Comparison of ENCODE assay signal across 12 mouse cellular contexts in the genomic region with DNA sequence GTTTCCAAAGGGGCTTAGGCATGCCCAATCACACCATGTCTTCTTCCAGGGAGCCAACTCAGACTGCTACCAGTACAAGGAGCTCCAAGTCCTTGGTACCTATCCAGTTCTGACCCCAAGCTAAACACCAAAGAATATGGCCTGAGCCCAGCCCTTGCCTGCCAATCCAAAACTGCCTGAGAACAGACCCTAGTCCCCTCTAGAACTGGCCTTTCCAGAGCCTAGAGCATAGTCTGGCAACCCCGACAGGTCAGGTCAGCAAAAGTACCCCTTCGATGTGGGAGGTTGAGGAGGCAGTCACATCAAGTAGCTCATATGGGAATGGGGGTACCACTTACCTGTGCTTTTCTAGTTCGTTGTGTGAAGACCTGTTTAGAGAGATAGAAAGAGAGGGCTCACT. TPM values are rescaled to one million over a fixed set of nuclear protein-coding genes. Genes with fewer than 3 reads are reported as not detected.
DNase-seq lines count a peak whose midpoint lies in the region; ATAC-seq lines count a peak whose summit lies in the region.
"Had no signal": no experiment of that assay in that cellular context is flagged by ENCODE, and none has a peak within 500 bp of the region (broad histone marks: within the 10 kb centered on the region; RNA-seq: fewer than 3 reads in every experiment).

No protein-coding gene starts in this region.

- H3K9me3 ChIP-seq in neural tube, embryonic 15.5 days (replicated peaks): no peaks in the 10 kb centered on the region
- H3K9me3 ChIP-seq: liver, embryonic 13.5 days had no signal

- DNase-seq in frontal cortex, postnatal 25 days (ENCODE audit: low spot score in 2 of 2): peak; percentile 1 to 3
- DNase-seq in frontal cortex, adult 2 months (ENCODE audit: extremely low spot score in 1 of 2, low spot score in 1 of 2): no peak
- DNase-seq in layer of hippocampus, adult 9-11 months: peak; percentile 2
- DNase-seq in layer of hippocampus, adult 8-10 months (ENCODE audit: low spot score in 2 of 2): no peak
- DNase-seq in right cerebral cortex, postnatal 25 days: peak; percentile 3
- DNase-seq in right cerebral cortex, postnatal 4 days: no peak
- no peak for DNase-seq in embryo, embryonic 10 days (ENCODE audit: low spot score)
- DNase-seq: forebrain, postnatal 0 days; liver, embryonic 13.5 days had no signal

- 85% methylated on average over 3 of the region's 3 CpGs for WGBS in neural tube, embryonic 15.5 days

- peaks cover 57% of the 10 kb centered on the region for H3K4me1 ChIP-seq in neural tube, embryonic 15.5 days

- no peak overlapping the region for H3K27ac ChIP-seq in neural tube, embryonic 15.5 days (replicated peaks)
- H3K27ac ChIP-seq: liver, embryonic 13.5 days had no signal

- H3K36me3 ChIP-seq in neural tube, embryonic 15.5 days: peaks cover 38% of the 10 kb centered on the region
- H3K36me3 ChIP-seq: liver, embryonic 13.5 days had no signal

- no peak overlapping the region for H3K4me3 ChIP-seq in neural tube, embryonic 15.5 days (replicated peaks)
- H3K4me3 ChIP-seq: liver, embryonic 13.5 days had no signal

- ATAC-seq in neural tube, embryonic 15.5 days (ENCODE audit: low FRiP score): no peak
- ATAC-seq: forebrain, postnatal 0 days had no signal

- no peaks in the 10 kb centered on the region for H3K27me3 ChIP-seq in neural tube, embryonic 15.5 days (replicated peaks)
- H3K27me3 ChIP-seq: liver, embryonic 13.5 days had no signal

- 0 out of 2 replicates have a peak overlapping the region, but pooled peaks have one; percentile 2 for H3K4me2 ChIP-seq in neural tube, embryonic 15.5 days
- H3K4me2 ChIP-seq: liver, embryonic 13.5 days had no signal

- H3K9ac ChIP-seq in neural tube, embryonic 15.5 days (replicated peaks): no peak overlapping the region
- H3K9ac ChIP-seq: forebrain, postnatal 0 days; liver, embryonic 13.5 days had no signal

RNA-seq across cellular contexts. Expression of a gene that starts 3.5 kb away (rescaled TPM):
- polyA plus RNA-seq in frontal cortex, adult 2 months (2012; rRNA removed): 101 and 105 TPM in 2 replicates
- 10 to 100 TPM; 72.5 to 84.4 (median 76.7) TPM for total RNA-seq in layer of hippocampus, adult 8-10 months (2022)
- 25.7 and 29.7 TPM in 2 replicates for polyA plus RNA-seq in neural tube, embryonic 15.5 days (2015; fragmentation: Nextera tagmentation; extraction: Ambion mirVana)

RNA-seq across cellular contexts. Expression of a gene that starts 14.6 kb away (rescaled TPM):
- polyA plus RNA-seq in frontal cortex, adult 2 months (2012; rRNA removed): 6.5 and 6.7 TPM in 2 replicates
- total RNA-seq in layer of hippocampus, adult 8-10 months (2022): 10 to 100 TPM in 1 of 4 experiments, 1 to 10 TPM in 3; 6.0 to 11.1 (median 6.8) TPM
- polyA plus RNA-seq in neural tube, embryonic 15.5 days (2015; fragmentation: Nextera tagmentation; extraction: Ambion mirVana): 13.1 and 19.2 TPM in 2 replicates

RNA-seq across cellular contexts. Expression of a gene that starts 14.7 kb away (rescaled TPM):
- 1.2 TPM in 2 replicates for polyA plus RNA-seq in frontal cortex, adult 2 months (2012; rRNA removed)
- 1 to 10 TPM in 3 of 4 experiments, under 1 TPM in 1; 0.73 to 1.3 (median 1.1) TPM for total RNA-seq in layer of hippocampus, adult 8-10 months (2022)
- polyA plus RNA-seq in neural tube, embryonic 15.5 days (2015; fragmentation: Nextera tagmentation; extraction: Ambion mirVana): 0.31 and 0.52 TPM in 2 replicates
- total RNA-seq: monocyte, adult 5-6 weeks had no signal
- polyA plus RNA-seq: small intestine, adult 2 months had no signal

Comparison
In these comparisons a context has a peak if more than half of its experiments do, and no peak if none do; other contexts are left out.
1. DNase-seq: peak in frontal cortex, postnatal 25 days (2 of 2), layer of hippocampus, adult 9-11 months (single experiment) and right cerebral cortex, postnatal 25 days (single experiment); none in frontal cortex, adult 2 months (0 of 2), layer of hippocampus, adult 8-10 months (0 of 2), right cerebral cortex, postnatal 4 days (single experiment) and embryo, embryonic 10 days (single experiment).